Mouse (Mus musculus) gonadal fat pad, adult 2 months (tissue): Measurements from ENCODE around the gene Gm12800. TPM values are rescaled to one million over a fixed set of nuclear protein-coding genes. Genes with fewer than 3 reads are reported as not detected.
"Not testable (repeated sequence)": the region's sequence is repeated elsewhere in the genome, so short reads cannot be mapped to it uniquely, and the experiment has no call there.

ENCODE experiments used
- DNase-seq: peaks from one replicate; pipeline ENCODE4 v3.0.0-alpha.2; 2012; ENCODE audit warnings: low read depth
- polyA plus RNA-seq: library from polyadenylated mRNA; depleted of rRNA; stranded (reverse); fragments of >200 nt; gene quantifications from 2 replicates; pipeline ENCODE4 v1.2.3, GENCODE M21; 2012; rRNA removed

Gm12800 gene
- polyA plus RNA-seq = not detected in 2 replicates

DNA sequence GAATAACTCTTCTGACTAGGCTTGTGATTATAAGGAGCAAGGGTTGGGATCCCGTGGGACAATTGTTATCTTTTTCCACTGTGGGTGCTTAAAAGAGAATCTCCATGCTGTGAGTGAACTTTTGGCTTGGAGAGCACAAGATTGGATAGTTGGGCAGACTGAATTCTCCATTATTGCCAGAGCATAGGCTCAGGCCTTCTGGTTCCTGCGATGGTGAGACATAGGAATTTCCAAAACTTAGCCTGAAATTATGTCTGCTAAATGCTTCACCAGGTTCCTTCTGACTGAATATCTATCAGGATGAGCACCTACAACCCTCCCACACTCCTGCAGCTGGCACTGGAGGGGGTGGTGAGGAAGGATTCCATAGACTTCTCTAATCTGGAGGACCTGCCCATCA is at the start of gene Gm12800:
Gm12800 (plus strand) TSS at position 301 of the 400 bp plus-strand sequence.
- DNase-seq = not testable (repeated sequence)

DNA sequence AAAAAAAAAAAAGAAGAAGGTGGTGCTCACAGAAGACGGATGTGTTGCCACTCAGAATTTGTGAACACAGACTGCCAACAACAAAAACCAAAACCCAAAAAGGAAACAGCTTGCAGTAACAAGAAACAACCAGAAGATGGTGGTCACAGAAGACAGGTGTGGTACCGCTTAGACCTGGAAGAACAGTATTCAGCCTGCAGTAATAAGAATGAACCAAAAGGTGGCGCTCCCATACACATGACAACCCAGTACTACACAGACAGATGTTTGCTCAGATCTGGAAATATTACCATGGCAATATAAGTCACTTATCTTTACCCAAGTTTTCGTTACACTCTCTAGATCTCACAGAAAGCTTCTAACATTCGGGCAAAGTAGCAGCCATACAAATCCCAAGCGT is 48.0 kb upstream of the Gm12800 start:
- DNase-seq = no peak

DNA sequence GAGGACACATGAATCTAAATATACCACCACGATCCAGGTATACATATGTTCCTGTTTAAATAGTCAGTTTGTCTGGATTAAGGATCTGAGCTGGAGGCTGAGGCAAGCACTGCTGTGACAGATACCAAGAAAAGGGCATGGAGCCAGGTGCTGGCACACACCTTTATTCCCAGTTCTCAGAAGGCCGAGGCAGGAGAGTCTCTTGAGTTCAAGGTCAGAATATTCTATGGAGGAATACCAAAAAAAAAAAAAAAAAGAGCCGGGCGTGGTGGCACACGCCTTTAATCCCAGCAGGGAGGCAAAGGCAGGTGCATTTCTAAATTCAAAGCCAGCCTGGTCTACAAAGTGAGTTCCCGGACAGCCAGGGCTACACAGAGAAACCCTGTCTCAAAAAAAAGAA is 46.6 kb upstream of the Gm12800 start:
- DNase-seq = no peak

DNA sequence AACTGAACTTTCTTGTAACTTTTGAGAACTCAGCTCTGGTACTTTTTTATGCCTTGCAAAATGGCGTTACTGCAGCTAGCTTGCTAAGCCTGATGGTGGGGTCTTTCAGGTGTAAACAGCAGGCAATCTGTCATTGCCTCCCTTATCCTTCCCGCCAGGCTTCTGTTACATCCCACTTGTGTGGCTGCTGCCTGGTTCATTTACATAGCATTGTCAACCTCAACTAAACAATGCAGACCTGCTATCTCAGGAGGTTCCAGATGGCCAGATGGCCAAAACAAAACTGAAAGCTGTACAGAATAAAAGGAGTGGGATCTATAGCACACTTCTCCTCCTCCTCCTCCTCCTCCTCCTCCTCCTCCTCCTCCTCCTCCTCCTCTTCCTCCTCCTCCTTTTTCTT is 36.9 kb upstream of the Gm12800 start:
- DNase-seq = not testable (repeated sequence)

DNA sequence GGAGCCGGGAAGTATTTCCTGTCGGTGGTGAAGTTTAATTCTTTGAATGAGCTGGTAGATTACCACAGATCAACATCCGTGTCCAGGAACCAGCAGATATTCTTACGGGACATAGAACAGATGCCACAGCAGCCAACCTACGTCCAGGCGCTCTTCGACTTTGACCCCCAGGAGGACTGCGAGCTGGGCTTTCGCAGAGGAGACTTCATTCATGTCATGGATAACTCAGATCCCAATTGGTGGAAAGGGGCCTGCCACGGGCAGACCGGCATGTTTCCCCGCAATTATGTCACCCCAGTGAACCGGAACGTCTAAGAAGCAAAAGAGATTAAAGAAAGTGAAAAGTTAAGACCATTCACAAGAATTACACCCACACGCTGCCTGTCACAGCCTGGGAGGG is 33.2 kb upstream of the Gm12800 start:
- DNase-seq = not testable (repeated sequence)

DNA sequence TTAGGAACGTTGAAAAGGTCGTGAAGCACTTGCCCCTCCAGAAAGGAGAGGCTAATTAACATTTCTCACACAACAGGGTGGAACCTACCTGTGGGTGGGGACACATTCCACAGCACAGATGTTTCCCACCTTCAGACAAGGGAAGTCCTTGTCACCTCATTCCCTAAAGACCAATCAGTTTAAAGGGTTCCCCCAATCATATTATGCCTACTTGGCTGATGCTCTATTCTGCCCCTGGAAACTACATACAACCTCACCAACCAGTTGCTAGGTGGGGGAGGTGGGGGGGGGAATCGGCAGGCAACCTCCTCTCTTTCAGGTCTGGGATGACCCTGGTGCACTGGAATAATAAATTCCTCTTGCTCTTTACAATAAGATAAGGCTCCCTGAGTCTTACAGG is 25.3 kb upstream of the Gm12800 start:
- DNase-seq = no peak

DNA sequence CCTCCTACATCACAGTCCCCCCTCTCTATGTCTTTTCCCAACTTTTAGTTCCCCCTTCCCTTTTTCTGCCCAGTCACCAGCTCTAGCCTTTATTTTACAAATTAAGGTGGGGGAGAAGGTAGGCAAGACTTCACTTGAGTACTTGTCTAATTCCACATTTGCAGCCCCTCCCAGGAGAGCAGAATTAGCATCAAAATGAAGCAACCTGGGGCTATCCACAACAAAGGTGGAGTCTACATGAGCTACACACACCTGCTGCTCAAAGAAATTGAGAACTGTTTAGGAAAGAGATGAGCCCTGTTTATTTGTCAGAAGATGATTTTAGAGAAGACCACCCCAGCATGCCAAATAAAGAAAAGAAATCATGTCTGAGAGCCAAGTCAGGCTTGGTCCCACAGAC is 19.5 kb upstream of the Gm12800 start:
- no peak for DNase-seq

DNA sequence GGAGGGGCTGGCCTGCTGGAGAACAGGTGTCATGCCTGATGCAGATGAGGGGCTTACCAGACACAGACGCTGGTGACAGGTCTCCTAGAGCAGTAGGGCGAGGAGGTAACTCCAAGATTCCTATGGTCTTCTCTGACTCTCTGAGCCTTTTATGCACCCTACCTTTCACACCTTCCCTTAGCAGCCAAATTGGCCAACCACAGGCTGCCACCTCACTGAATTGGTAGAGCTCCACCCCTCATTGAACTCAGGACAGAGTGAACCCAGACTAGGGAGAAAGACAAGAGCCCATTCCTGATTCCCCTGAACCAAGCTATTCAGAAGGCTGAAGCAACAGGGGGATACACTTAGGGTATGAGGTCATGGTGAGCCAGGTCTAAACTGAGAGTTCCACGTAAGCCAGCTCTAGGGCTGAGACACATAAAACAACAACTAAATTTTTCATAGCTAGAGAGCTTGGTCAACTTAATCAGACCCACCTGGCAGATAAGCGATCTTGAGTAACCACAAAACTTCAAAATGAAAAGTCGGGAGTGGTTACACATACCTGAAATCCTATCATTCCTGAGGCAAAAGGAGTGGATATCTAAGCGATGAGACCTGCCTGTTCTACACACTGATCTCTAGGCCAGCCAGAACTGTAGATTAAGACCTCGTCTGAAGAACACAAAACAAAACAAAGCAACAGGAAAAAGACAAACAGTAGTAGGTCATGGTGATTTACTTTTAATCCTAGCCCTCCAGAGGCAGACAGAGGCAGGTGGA is 15.1 kb upstream of the Gm12800 start, which contains the start of gene C130073F10Rik:
C130073F10Rik (minus strand) TSS at position 134 of the 765 bp plus-strand sequence.
- DNase-seq = no peak

DNA sequence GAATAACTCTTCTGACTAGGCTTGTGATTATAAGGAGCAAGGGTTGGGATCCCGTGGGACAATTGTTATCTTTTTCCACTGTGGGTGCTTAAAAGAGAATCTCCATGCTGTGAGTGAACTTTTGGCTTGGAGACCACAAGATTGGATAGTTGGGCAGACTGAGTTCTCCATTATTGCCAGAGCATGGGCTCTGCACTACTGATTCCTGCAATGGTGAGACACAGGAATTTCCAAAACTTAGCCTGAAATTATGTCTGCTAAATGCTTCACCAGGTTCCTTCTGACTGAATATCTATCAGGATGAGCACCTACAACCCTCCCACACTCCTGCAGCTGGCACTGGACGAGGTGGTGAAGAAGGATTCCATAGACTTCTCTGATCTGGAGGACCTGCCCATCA is 31.2 kb downstream of the Gm12800 start, which contains the start of gene Gm12794:
Gm12794 (plus strand) TSS at position 301 of the 400 bp plus-strand sequence.
- not testable (repeated sequence) for DNase-seq

Other genes starting within 250 kb of the Gm12800 start
- 1.7 and 2.2 TPM in 2 replicates for gene Lepr, start 191.7 kb upstream of the Gm12800 start, polyA plus RNA-seq
- not detected in 2 replicates for gene B020004J07Rik, start 65.1 kb upstream of the Gm12800 start, polyA plus RNA-seq
- gene C130073F10Rik, start 15.3 kb upstream of the Gm12800 start, polyA plus RNA-seq = not detected in 2 replicates
- not detected in 2 replicates for gene Gm12794, start 31.3 kb downstream of the Gm12800 start, polyA plus RNA-seq
- not detected in 2 replicates for gene Gm12790, start 71.9 kb downstream of the Gm12800 start, polyA plus RNA-seq
- gene Gm12789, start 77.5 kb downstream of the Gm12800 start, polyA plus RNA-seq = not detected in 2 replicates
- gene Pde4b, start 178.4 kb downstream of the Gm12800 start, polyA plus RNA-seq = 5.6 and 8.3 TPM in 2 replicates